Mouse (Mus musculus) heart, adult 9 months (tissue): ENCODE measurements at regions not wholly inside any gene's neighbourhood (a gene's known extent, or its start where the extent isn't known, plus 50 kb on each side); places are given as distances from the start of the nearest gene placed in this dataset.
A peak's percentile ranks its signal among the peaks of the same experiment; 100 is the strongest.

ENCODE experiments used
- DNase-seq, 2 experiments: peaks; one replicate each; pipeline ENCODE4 v3.0.0; 2022; ENCODE audit warnings: low spot score in 2 of 2

- DNase-seq: no peak
Observed at GRCm38 (mm10) chr3:27815201-27815695, 80.9 kb downstream of the Tmem212 start.

- no peak for DNase-seq
Observed at GRCm38 (mm10) chr3:27804271-27804670, 91.9 kb downstream of the Tmem212 start.

- peak in 1 of 2 experiments; percentile 13 for DNase-seq
Observed at GRCm38 (mm10) chr3:27791633-27791951, 80.5 kb upstream of the Fndc3b start.

- peak; percentile 24 to 25 for DNase-seq
Observed at GRCm38 (mm10) chr3:27790932-27791632, 80.0 kb upstream of the Fndc3b start.

GRCm38 (mm10) chr3:27783926-27784325 lies 72.8 kb upstream of the Fndc3b start:
- DNase-seq: no peak

- DNase-seq: no peak
Observed at GRCm38 (mm10) chr3:27783476-27783875, 72.4 kb upstream of the Fndc3b start.

- no peak for DNase-seq
Observed at GRCm38 (mm10) chr3:27782056-27782765, 71.1 kb upstream of the Fndc3b start.

GRCm38 (mm10) chr3:27779892-27780291 lies 68.8 kb upstream of the Fndc3b start:
- DNase-seq: no peak

GRCm38 (mm10) chr3:27777751-27778150 lies 66.6 kb upstream of the Fndc3b start:
- no peak for DNase-seq

GRCm38 (mm10) chr3:27773176-27773575 lies 62.1 kb upstream of the Fndc3b start:
- DNase-seq: no peak

GRCm38 (mm10) chr3:27769438-27769837 lies 58.3 kb upstream of the Fndc3b start:
- DNase-seq: no peak

GRCm38 (mm10) chr3:27767188-27767587 lies 56.1 kb upstream of the Fndc3b start:
- no peak for DNase-seq

- DNase-seq: no peak
Observed at GRCm38 (mm10) chr3:27766421-27766820, 55.3 kb upstream of the Fndc3b start.

GRCm38 (mm10) chr3:27765929-27766328 lies 54.8 kb upstream of the Fndc3b start:
- peak; percentile 71 to 77 for DNase-seq

GRCm38 (mm10) chr3:27764556-27764955 lies 53.4 kb upstream of the Fndc3b start:
- no peak for DNase-seq

- DNase-seq: no peak
Observed at GRCm38 (mm10) chr3:27761031-27761430, 49.9 kb upstream of the Fndc3b start.
